Mouse (Mus musculus) hindbrain, embryonic 11.5 days (tissue): ENCODE data around the gene Ago3. TPM values are rescaled to one million over a fixed set of nuclear protein-coding genes. Genes with fewer than 3 reads are reported as not detected.

Experiments
- ATAC-seq: fragments of 200-750 bp; cut with Nextera tagmentation; 2 replicates; pipeline ENCODE4 v1.8.0; 2017; ENCODE audit warnings: mild to moderate bottlenecking, moderate TSS enrichment, moderate library complexity; ENCODE audit not compliant: low FRiP score
- DNase-seq: peaks from one replicate; pipeline ENCODE4 v3.0.0-alpha.2; 2015; ENCODE audit warnings: low spot score
- H3K27ac ChIP-seq: fragments of 300-500 bp; sonication (generic); 2 replicates; pipeline ENCODE4 v1.5.1; 2014; ENCODE audit warnings: mild to moderate bottlenecking, low read depth, low read length
- H3K27me3 ChIP-seq: fragments of 300-500 bp; sonication (generic); 2 replicates; pipeline ENCODE4 v1.6.1; 2014; ENCODE audit warnings: mild to moderate bottlenecking, low read length, moderate library complexity, mixed read lengths; ENCODE audit not compliant: control insufficient read depth, insufficient read depth
- H3K36me3 ChIP-seq: fragments of 300-500 bp; sonication (generic); 2 replicates; pipeline ENCODE4 v1.6.1; 2014; ENCODE audit warnings: mild to moderate bottlenecking, low read length, moderate library complexity, mixed read lengths; ENCODE audit not compliant: control insufficient read depth, insufficient read depth
- H3K4me1 ChIP-seq: fragments of 300-500 bp; sonication (generic); replicated peaks from 2 replicates; pipeline ENCODE4 v1.6.1; 2014; ENCODE audit warnings: low read length, mixed read lengths; ENCODE audit not compliant: control insufficient read depth, insufficient read depth
- H3K4me2 ChIP-seq: fragments of 300-500 bp; sonication (generic); replicated peaks from 2 replicates; pipeline ENCODE4 v1.6.1; 2014; ENCODE audit warnings: mild to moderate bottlenecking, low read depth, low read length
- H3K4me3 ChIP-seq: fragments of 300-500 bp; sonication (generic); 2 replicates; pipeline ENCODE4 v1.5.1; 2014; ENCODE audit warnings: low read depth, low read length
- H3K9ac ChIP-seq: fragments of 300-500 bp; sonication (generic); 2 replicates; pipeline ENCODE4 v1.6.1; 2014; ENCODE audit warnings: low read depth, low read length
- H3K9me3 ChIP-seq: fragments of 300-500 bp; sonication (generic); 2 replicates; pipeline ENCODE4 v1.6.1; 2016; ENCODE audit warnings: low read length; ENCODE audit not compliant: control insufficient read depth
- WGBS: fragments of 180-500 bp; shearing (Covaris S2); extraction: QIAGEN DNeasy Blood & Tissue Kit; methylation state at CpG from one replicate; pipeline ENCODE4 v1.1.7; 2014; 5-methylcytosine and 5-hydroxymethylcytosine counted together
- polyA plus RNA-seq: library from polyadenylated mRNA; unstranded; fragments of >200 nt; fragmentation: Nextera tagmentation; extraction: Ambion mirVana; gene quantifications from 2 replicates; pipeline ENCODE4 v1.2.1, GENCODE M21; 2014

Gene Ago3
- polyA plus RNA-seq, 1 experiment from 2014 or later, result 16.1 TPM

DNA sequence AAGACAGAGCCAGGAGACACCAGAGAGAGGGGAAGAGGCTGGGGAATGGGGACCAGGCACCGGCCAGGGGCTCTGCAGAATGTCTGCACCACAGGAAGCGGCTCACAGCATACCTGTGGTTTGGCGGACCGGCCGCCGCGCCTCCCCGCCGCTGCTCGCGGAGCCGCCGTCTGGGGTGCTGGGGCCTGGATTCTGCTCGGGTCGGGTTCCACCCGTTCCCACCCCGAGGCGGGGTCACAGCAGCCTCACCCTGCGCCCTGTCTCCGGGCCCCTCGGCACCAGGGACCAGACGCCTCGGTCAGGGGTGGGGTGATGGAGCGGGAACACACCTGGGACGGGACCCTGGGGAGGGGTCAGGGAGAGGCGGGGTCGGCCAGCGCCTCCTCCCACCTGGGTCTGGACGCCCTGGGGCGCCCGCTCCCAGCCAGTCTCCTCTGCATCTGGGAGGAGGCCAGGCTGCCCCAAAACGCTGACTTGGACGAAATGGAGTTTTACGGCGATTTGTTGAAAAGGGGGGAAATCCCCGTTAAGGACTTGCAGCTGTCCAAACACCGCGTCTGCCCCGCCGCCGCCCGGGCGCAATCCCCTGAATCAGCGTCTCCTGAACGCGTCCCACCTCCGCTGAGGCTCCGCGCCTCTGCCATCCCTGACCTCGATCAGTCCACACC, 128.3 kb downstream of the Ago3 start:
- peak overlapping the region; percentile 36 for H3K4me2 ChIP-seq
- DNase-seq (peak; percentile 30), ATAC-seq (no peak)
- no peak overlapping the region for H3K9ac ChIP-seq
- no peak overlapping the region for H3K27ac ChIP-seq
- no peaks in the 10 kb centered on the region for H3K36me3 ChIP-seq
- peaks cover 61% of the 10 kb centered on the region for H3K27me3 ChIP-seq
- peaks cover 13% of the 10 kb centered on the region; the same call in 1 of the 2 replicates for H3K4me1 ChIP-seq
- H3K4me3 ChIP-seq, result peak overlapping the region; percentile 6
- H3K9me3 ChIP-seq, result no peaks in the 10 kb centered on the region
- WGBS, result 1% methylated on average over 31 of the region's 50 CpGs

DNA sequence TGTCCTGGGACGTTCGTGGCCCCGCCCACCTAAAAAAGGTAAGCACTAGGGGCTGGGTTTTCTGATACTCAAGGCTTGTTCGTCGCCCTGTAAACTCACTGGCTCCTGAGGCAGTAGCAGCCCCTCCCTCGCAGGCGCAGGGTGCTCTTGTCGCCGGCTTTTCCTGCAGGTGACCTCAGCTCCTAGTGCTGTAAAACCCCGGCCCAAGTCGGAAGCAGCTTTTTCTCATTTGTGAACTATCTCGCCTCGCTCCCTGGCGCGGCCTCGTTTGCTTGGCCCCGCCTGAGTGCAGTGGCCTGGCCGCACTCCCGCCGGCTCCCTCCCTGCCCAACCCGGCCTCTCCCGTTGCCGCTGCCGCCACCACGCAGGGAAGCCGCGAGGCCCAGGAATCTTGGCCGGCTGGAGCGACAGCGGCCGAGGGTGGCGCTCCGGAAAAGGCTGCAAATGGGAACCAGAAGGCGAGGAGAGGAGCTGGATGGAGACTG, 132.7 kb downstream of the Ago3 start:
- DNase-seq (peak; percentile 61), ATAC-seq (no peak)
- peak overlapping the region; percentile 59 for H3K4me2 ChIP-seq
- H3K27me3 ChIP-seq, result peaks cover 50% of the 10 kb centered on the region
- no peaks in the 10 kb centered on the region for H3K9me3 ChIP-seq
- no peak overlapping the region for H3K27ac ChIP-seq
- no peaks in the 10 kb centered on the region for H3K36me3 ChIP-seq
- under 1% methylated on average over 33 of the region's 34 CpGs for WGBS
- H3K4me3 ChIP-seq, result peak overlapping the region; percentile 25
- H3K4me1 ChIP-seq, result peaks cover 11% of the 10 kb centered on the region; the same call in 1 of the 2 replicates
- H3K9ac ChIP-seq, result peak overlapping the region; percentile 47

DNA sequence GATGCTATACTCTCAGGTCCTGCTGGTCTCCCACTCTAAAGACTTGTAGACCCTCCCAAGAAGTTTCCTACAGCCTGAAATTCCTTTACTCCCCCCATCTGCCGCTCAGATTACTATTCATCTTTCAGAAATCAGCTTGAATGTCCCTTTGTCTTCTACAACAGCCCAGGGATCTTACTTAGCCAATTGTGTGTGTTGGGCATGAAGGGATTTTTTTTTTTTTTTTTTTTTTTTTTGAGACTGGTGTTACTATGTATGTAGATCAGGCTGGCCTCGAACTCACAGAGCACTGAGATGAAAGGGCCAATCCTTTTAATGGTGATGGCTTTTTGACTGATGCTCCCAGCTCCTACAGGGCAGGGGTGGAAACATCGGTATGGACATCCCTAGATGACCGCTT, 133.4 kb downstream of the Ago3 start:
- no peak for DNase-seq
- WGBS, result 34% methylated on average over 4 of the region's 4 CpGs

DNA sequence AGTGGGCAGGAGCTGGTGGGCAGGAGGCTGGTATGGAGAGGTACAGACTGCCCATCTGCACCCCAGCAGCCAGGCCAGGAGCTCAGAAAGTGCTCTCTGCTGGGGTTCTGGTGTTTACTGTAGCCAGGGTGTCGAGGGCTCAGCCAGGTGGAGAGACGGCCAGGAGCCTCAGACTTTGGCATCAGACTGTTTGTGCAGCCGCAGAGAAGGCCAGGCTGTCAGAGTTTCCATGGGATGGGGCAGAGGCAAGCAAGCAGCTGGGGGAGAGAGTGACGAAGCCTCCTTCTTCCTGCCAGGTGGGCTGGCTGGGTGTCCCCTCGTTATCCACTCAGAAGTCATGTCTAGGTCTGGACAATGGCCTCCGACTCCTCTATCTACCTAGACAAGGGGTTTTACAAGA, 134.2 kb downstream of the Ago3 start:
- DNase-seq, result no peak
- ATAC-seq, result no peak
- Histone ChIP-seq H3K27ac (no peak overlapping the region), H3K4me2 (no peak overlapping the region), H3K9me3 (no peaks in the 10 kb centered on the region), H3K27me3 (peaks cover 35% of the 10 kb centered on the region), H3K4me1 (peaks cover 6% of the 10 kb centered on the region; the same call in 1 of the 2 replicates), H3K4me3 (no peak overlapping the region), H3K36me3 (no peaks in the 10 kb centered on the region), H3K9ac (no peak overlapping the region)
- 67% methylated on average over 6 of the region's 6 CpGs for WGBS

More for the DNA sequence above, 133.4 kb downstream of the Ago3 start:
- no peak overlapping the region for H3K9ac ChIP-seq
- no peak overlapping the region for H3K4me3 ChIP-seq
- no peaks in the 10 kb centered on the region for H3K9me3 ChIP-seq
- ATAC-seq, result no peak
- no peaks in the 10 kb centered on the region for H3K36me3 ChIP-seq
- no peak overlapping the region for H3K4me2 ChIP-seq
- H3K4me1 ChIP-seq, result peaks cover 6% of the 10 kb centered on the region; the same call in 1 of the 2 replicates
- peaks cover 43% of the 10 kb centered on the region for H3K27me3 ChIP-seq
- H3K27ac ChIP-seq, result no peak overlapping the region

DNA sequence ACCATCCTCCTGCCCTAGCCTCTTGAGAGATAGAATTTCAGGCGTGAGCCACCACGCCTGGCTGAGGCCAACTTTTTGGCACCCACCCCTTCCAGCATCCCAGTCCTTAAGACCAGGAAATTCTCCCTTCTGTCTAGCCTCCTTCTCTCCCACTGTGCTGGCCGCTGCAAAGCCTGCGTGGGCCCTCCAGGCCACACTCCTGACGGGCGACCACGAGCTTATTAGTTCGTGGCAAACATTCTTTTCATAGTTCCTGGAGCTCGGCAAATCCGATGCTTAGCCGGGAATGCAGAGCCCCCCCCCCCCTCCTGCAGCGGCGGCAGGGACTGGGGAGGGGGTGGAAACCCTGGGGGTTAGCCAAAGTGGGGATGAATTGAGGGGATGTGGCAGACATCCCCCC, 138.2 kb downstream of the Ago3 start:
- Histone ChIP-seq H3K36me3 (no peaks in the 10 kb centered on the region), H3K9ac (no peak overlapping the region), H3K27ac (no peak overlapping the region), H3K4me3 (no peak overlapping the region), H3K9me3 (no peaks in the 10 kb centered on the region), H3K4me2 (no peak overlapping the region), H3K4me1 (no peaks in the 10 kb centered on the region), H3K27me3 (peaks cover 24% of the 10 kb centered on the region)
- ATAC-seq (no peak), DNase-seq (no peak)
- WGBS, result 35% methylated on average over 13 of the region's 13 CpGs

DNA sequence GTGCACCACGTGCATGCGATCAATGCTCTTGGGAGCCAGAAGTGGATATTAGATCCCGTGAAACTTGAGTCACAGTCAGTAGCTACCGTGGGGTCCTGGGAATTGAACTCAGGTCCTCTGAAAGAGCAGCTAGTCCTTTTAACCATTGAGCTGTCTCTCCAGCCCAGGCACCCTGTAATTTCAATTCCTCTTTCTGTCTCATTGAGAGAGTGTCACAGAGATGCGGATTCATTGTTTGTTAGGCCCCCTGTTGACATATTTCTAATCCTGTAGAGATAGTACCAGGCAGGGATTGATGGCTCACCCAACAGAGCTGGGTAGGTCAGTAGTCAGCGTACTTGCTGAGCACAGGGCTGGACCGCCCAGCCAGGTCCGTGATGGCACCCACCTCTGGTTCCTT, 139.0 kb downstream of the Ago3 start:
- Histone ChIP-seq H3K9me3 (no peaks in the 10 kb centered on the region), H3K27ac (no peak overlapping the region), H3K4me1 (no peaks in the 10 kb centered on the region), H3K4me2 (no peak overlapping the region), H3K4me3 (no peak overlapping the region), H3K9ac (no peak overlapping the region), H3K36me3 (no peaks in the 10 kb centered on the region), H3K27me3 (peaks cover 26% of the 10 kb centered on the region)
- no peak for ATAC-seq
- 82% methylated on average over 8 of the region's 8 CpGs for WGBS
- no peak for DNase-seq

DNA sequence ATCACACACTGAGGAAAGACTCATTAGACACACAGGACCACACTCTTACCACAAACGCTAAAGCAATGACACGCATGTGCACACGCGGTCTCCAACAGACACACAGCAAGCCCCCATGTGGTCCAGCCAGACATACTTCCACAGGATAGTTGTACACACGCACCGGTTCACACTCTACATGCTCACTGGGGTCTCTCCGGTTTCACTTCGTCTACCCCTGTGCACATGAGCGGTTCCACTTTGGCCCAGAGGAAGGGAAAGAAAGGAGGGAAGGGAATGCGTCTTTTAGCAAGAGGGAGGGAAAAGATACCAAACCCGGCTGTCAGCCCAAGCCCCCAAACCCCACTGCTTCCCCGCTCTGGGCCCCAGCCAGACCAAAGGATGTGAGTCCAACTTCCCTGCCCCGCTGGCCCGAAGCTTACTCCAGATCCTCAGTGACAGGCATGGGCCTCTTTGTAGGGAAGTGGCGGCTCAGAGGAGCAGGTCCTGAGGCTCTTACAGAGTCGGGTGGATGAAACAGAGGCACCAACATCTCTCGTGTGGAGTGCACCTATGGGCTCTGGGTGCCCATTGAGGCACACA, 141.2 kb downstream of the Ago3 start:
- Histone ChIP-seq H3K9me3 (no peaks in the 10 kb centered on the region), H3K4me2 (no peak overlapping the region), H3K4me1 (no peaks in the 10 kb centered on the region), H3K27me3 (peaks cover 28% of the 10 kb centered on the region), H3K9ac (no peak overlapping the region), H3K4me3 (no peak overlapping the region), H3K27ac (no peak overlapping the region), H3K36me3 (no peaks in the 10 kb centered on the region)
- DNase-seq (peak; percentile 35), ATAC-seq (no peak)
- WGBS, result 44% methylated on average over 17 of the region's 17 CpGs

DNA sequence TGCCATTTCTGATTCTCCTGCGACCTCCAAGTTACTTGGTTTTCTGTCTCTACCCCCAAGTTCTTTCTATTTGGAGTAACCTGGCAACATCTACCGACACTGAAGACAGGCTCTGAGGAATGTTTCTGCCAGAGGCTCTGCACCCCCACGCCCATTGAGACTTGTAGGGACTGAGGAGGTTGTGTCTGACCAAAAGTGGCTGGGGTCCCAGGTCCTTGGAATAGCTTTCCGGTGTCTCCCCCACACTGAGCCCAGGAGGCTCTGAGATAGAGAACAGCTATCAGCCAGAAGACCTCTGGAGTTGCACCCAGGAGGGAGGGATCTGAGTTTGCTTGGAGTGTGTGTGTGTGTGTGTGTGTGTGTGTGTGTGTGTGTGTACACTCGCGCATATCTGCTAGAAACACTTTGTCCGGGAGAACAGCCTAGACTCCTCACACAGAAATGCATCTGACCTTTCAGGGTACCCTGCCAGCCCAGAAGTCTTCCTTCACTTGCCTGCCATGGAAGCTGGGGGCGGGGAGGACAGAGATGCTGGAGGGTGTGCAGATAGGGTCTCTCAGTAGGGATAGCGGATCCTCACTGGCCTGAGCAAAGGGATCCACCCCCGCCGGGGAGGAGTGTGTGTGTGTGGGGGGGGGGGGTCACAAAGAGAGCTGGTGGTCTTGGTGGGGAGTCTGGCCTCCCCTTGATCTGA, 141.9 kb downstream of the Ago3 start:
- ATAC-seq (no peak), DNase-seq (peak; percentile 24)
- WGBS, result 37% methylated on average over 11 of the region's 11 CpGs
- peaks cover 28% of the 10 kb centered on the region for H3K27me3 ChIP-seq
- no peaks in the 10 kb centered on the region for H3K4me1 ChIP-seq
- H3K4me3 ChIP-seq, result no peak overlapping the region; the same call in 1 of the 2 replicates
- H3K36me3 ChIP-seq, result no peaks in the 10 kb centered on the region
- no peak overlapping the region for H3K9ac ChIP-seq
- H3K27ac ChIP-seq, result no peak overlapping the region
- no peaks in the 10 kb centered on the region for H3K9me3 ChIP-seq
- H3K4me2 ChIP-seq, result no peak overlapping the region
